Mouse (Mus musculus) cerebellum, adult 9-11 months (tissue): ENCODE data around the gene Notch4.
"Not testable (repeated sequence)": the region's sequence is repeated elsewhere in the genome, so short reads cannot be mapped to it uniquely, and the experiment has no call there.

Experiments
- DNase-seq: peaks from one replicate; pipeline ENCODE4 v3.0.0; 2022

The Notch4 gene

GRCm38 (mm10) chr17:34564003-34564421 lies at the start of gene Notch4:
TSS of gene Notch4 (plus strand) at chr17:34564268.
- DNase-seq: no peak

- no peak for DNase-seq
Measured at GRCm38 (mm10) chr17:34516514-34516913, 47.6 kb upstream of the Notch4 start.

- DNase-seq: no peak
Measured at GRCm38 (mm10) chr17:34517252-34517651, 46.8 kb upstream of the Notch4 start, which contains the start of gene Btnl6. TSS of gene Btnl6 (minus strand) at chr17:34517352.

GRCm38 (mm10) chr17:34517795-34518194 lies 46.3 kb upstream of the Notch4 start:
- no peak for DNase-seq

- not testable (repeated sequence) for DNase-seq
Measured at GRCm38 (mm10) chr17:34518571-34518970, 45.5 kb upstream of the Notch4 start.

GRCm38 (mm10) chr17:34519001-34519400 lies 45.1 kb upstream of the Notch4 start:
- no peak for DNase-seq

- DNase-seq: no peak
Measured at GRCm38 (mm10) chr17:34532671-34533070, 31.4 kb upstream of the Notch4 start.

GRCm38 (mm10) chr17:34543567-34543966 lies 20.5 kb upstream of the Notch4 start:
- not testable (repeated sequence) for DNase-seq

GRCm38 (mm10) chr17:34546797-34547196 lies 17.3 kb upstream of the Notch4 start:
- no peak for DNase-seq

- no peak for DNase-seq
Measured at GRCm38 (mm10) chr17:34547601-34548000, 16.5 kb upstream of the Notch4 start.

GRCm38 (mm10) chr17:34549156-34549555 lies 14.9 kb upstream of the Notch4 start:
- DNase-seq: no peak

- DNase-seq: no peak
Measured at GRCm38 (mm10) chr17:34549843-34550242, 14.2 kb upstream of the Notch4 start.

GRCm38 (mm10) chr17:34555483-34555882 lies 8.6 kb upstream of the Notch4 start:
- peak; percentile 44 for DNase-seq

- no peak for DNase-seq
Measured at GRCm38 (mm10) chr17:34556406-34556805, 7.7 kb upstream of the Notch4 start.

- no peak for DNase-seq
Measured at GRCm38 (mm10) chr17:34557411-34557810, 6.7 kb upstream of the Notch4 start.

- DNase-seq: no peak
Measured at GRCm38 (mm10) chr17:34559116-34559515, 5.0 kb upstream of the Notch4 start.

GRCm38 (mm10) chr17:34559895-34560294 lies 4.2 kb upstream of the Notch4 start:
- no peak for DNase-seq

- DNase-seq: no peak
Measured at GRCm38 (mm10) chr17:34560438-34560837, 3.6 kb upstream of the Notch4 start.

- no peak for DNase-seq
Measured at GRCm38 (mm10) chr17:34561200-34561599, 2.9 kb upstream of the Notch4 start.

GRCm38 (mm10) chr17:34562595-34562994 lies 1.5 kb upstream of the Notch4 start:
- no peak for DNase-seq

- no peak for DNase-seq
Measured at GRCm38 (mm10) chr17:34563354-34563753, 714 bp upstream of the Notch4 start.

GRCm38 (mm10) chr17:34564796-34565195 lies 728 bp downstream of the Notch4 start:
- no peak for DNase-seq

- DNase-seq: no peak
Measured at GRCm38 (mm10) chr17:34567311-34567710, 3.2 kb downstream of the Notch4 start.

- no peak for DNase-seq
Measured at GRCm38 (mm10) chr17:34568421-34568820, 4.4 kb downstream of the Notch4 start.

GRCm38 (mm10) chr17:34569919-34570318 lies 5.9 kb downstream of the Notch4 start:
- DNase-seq: no peak

- no peak for DNase-seq
Measured at GRCm38 (mm10) chr17:34571875-34572274, 7.8 kb downstream of the Notch4 start.
